Mouse (Mus musculus): ENCODE data around the gene Tmem25. TPM values are rescaled to one million over a fixed set of nuclear protein-coding genes. Genes with fewer than 3 reads are reported as not detected.

The Tmem25 gene
- 8.0 and 9.0 TPM in 2 replicates for polyA plus RNA-seq (2016; fragmentation: Nextera tagmentation; extraction: Ambion mirVana)

- Histone ChIP-seq H3K27ac (peak within 1 kb of the TSS; percentile 11; the same call in 1 of the 2 replicates), H3K36me3 (no peaks in the 10 kb centered on the region), H3K4me3 (peak within 1 kb of the TSS; percentile 58), H3K9ac (peak within 1 kb of the TSS; percentile 64), H3K4me2 (replicated peaks) (peak within 1 kb of the TSS; percentile 82), H3K4me1 (peaks cover 16% of the 10 kb centered on the region), H3K27me3 (replicated peaks) (peaks cover 14% of the 10 kb centered on the region), H3K9me3 (no peaks in the 10 kb centered on the region)
- under 1% methylated on average over 75 of the region's 75 CpGs for WGBS
- ATAC-seq (ENCODE audit: low FRiP score, low read depth): peak; percentile 95
These were observed at the start of gene Tmem25 for GRCm38 (mm10) chr9:44799102-44799957. Gene Tmem25 (minus strand): TSS chr9:44799307.

GRCm38 (mm10) chr9:44847446-44847845, 48.3 kb upstream of the Tmem25 start:
- WGBS: 94% methylated on average over 6 of the region's 6 CpGs
- no peaks in the 10 kb centered on the region for H3K4me1 ChIP-seq
- H3K27me3 ChIP-seq (replicated peaks): no peaks in the 10 kb centered on the region
- no peaks in the 10 kb centered on the region for H3K9me3 ChIP-seq
- no peak overlapping the region for H3K4me3 ChIP-seq
- H3K36me3 ChIP-seq: peaks cover 79% of the 10 kb centered on the region
- H3K4me2 ChIP-seq (replicated peaks): no peak overlapping the region
- no peak overlapping the region for H3K9ac ChIP-seq
- H3K27ac ChIP-seq: no peak overlapping the region
- ATAC-seq (ENCODE audit: low FRiP score, low read depth): no peak

GRCm38 (mm10) chr9:44841241-44841640, 42.1 kb upstream of the Tmem25 start:
- H3K27ac ChIP-seq: no peak overlapping the region
- H3K9me3 ChIP-seq: no peaks in the 10 kb centered on the region
- no peaks in the 10 kb centered on the region for H3K4me1 ChIP-seq
- 91% methylated on average over 10 of the region's 10 CpGs for WGBS
- H3K27me3 ChIP-seq (replicated peaks): no peaks in the 10 kb centered on the region
- ATAC-seq (ENCODE audit: low FRiP score, low read depth): no peak
- no peak overlapping the region for H3K9ac ChIP-seq
- H3K36me3 ChIP-seq: peaks cover 90% of the 10 kb centered on the region
- no peak overlapping the region for H3K4me3 ChIP-seq
- H3K4me2 ChIP-seq (replicated peaks): no peak overlapping the region

GRCm38 (mm10) chr9:44836439-44836838, 37.3 kb upstream of the Tmem25 start:
- Histone ChIP-seq H3K36me3 (peaks cover 90% of the 10 kb centered on the region), H3K4me2 (replicated peaks) (no peak overlapping the region), H3K9me3 (no peaks in the 10 kb centered on the region), H3K9ac (no peak overlapping the region), H3K27me3 (replicated peaks) (no peaks in the 10 kb centered on the region), H3K27ac (no peak overlapping the region), H3K4me1 (no peaks in the 10 kb centered on the region), H3K4me3 (no peak overlapping the region)
- WGBS: 56% methylated on average over 7 of the region's 7 CpGs
- ATAC-seq (ENCODE audit: low FRiP score, low read depth): no peak

GRCm38 (mm10) chr9:44832356-44832755, 33.2 kb upstream of the Tmem25 start:
- ATAC-seq (ENCODE audit: low FRiP score, low read depth): no peak

GRCm38 (mm10) chr9:44830506-44830905, 31.4 kb upstream of the Tmem25 start:
- H3K9ac ChIP-seq: no peak overlapping the region
- H3K4me2 ChIP-seq (replicated peaks): no peak overlapping the region
- no peaks in the 10 kb centered on the region for H3K27me3 ChIP-seq (replicated peaks)
- no peaks in the 10 kb centered on the region for H3K9me3 ChIP-seq
- H3K4me3 ChIP-seq: no peak overlapping the region
- WGBS: 88% methylated on average over 2 of the region's 2 CpGs
- no peak overlapping the region for H3K27ac ChIP-seq
- no peaks in the 10 kb centered on the region for H3K4me1 ChIP-seq
- H3K36me3 ChIP-seq: peaks cover 94% of the 10 kb centered on the region
- no peak for ATAC-seq (ENCODE audit: low FRiP score, low read depth)

More at GRCm38 (mm10) chr9:44832356-44832755, 33.2 kb upstream of the Tmem25 start:
- Histone ChIP-seq H3K9me3 (no peaks in the 10 kb centered on the region), H3K4me2 (replicated peaks) (no peak overlapping the region), H3K9ac (no peak overlapping the region), H3K27me3 (replicated peaks) (no peaks in the 10 kb centered on the region), H3K27ac (no peak overlapping the region), H3K4me1 (no peaks in the 10 kb centered on the region), H3K36me3 (peaks cover 92% of the 10 kb centered on the region), H3K4me3 (no peak overlapping the region)
- 94% methylated on average over 4 of the region's 4 CpGs for whole genome bisulfite sequencing

GRCm38 (mm10) chr9:44828944-44829343, 29.8 kb upstream of the Tmem25 start:
- no peak overlapping the region for H3K9ac ChIP-seq
- ATAC-seq (ENCODE audit: low FRiP score, low read depth): no peak
- H3K4me1 ChIP-seq: no peaks in the 10 kb centered on the region
- H3K4me3 ChIP-seq: no peak overlapping the region
- no peak overlapping the region for H3K4me2 ChIP-seq (replicated peaks)
- WGBS: 97% methylated on average over 11 of the region's 11 CpGs
- peaks cover 93% of the 10 kb centered on the region for H3K36me3 ChIP-seq
- H3K27ac ChIP-seq: no peak overlapping the region
- no peaks in the 10 kb centered on the region for H3K9me3 ChIP-seq
- H3K27me3 ChIP-seq (replicated peaks): no peaks in the 10 kb centered on the region

- ATAC-seq (ENCODE audit: low FRiP score, low read depth): no peak
- Histone ChIP-seq H3K9ac (no peak overlapping the region), H3K27ac (no peak overlapping the region), H3K4me3 (no peak overlapping the region), H3K4me1 (no peaks in the 10 kb centered on the region), H3K4me2 (replicated peaks) (no peak overlapping the region), H3K9me3 (no peaks in the 10 kb centered on the region), H3K36me3 (peaks cover 92% of the 10 kb centered on the region), H3K27me3 (replicated peaks) (no peaks in the 10 kb centered on the region)
- 90% methylated on average over 7 of the region's 7 CpGs for WGBS
These were observed 27.6 kb upstream of the Tmem25 start for GRCm38 (mm10) chr9:44826660-44827059.

- Histone ChIP-seq H3K4me2 (replicated peaks) (no peak overlapping the region), H3K4me1 (no peaks in the 10 kb centered on the region), H3K9ac (no peak overlapping the region), H3K27me3 (replicated peaks) (no peaks in the 10 kb centered on the region), H3K9me3 (no peaks in the 10 kb centered on the region), H3K27ac (no peak overlapping the region), H3K36me3 (peaks cover 98% of the 10 kb centered on the region), H3K4me3 (no peak overlapping the region)
- no peak for ATAC-seq (ENCODE audit: low FRiP score, low read depth)
- 93% methylated on average over 15 of the region's 15 CpGs for WGBS
These were observed 21.1 kb upstream of the Tmem25 start for GRCm38 (mm10) chr9:44819920-44820827.

GRCm38 (mm10) chr9:44817522-44817921, 18.4 kb upstream of the Tmem25 start:
- no peak overlapping the region for H3K4me3 ChIP-seq
- H3K4me2 ChIP-seq (replicated peaks): no peak overlapping the region
- no peaks in the 10 kb centered on the region for H3K4me1 ChIP-seq
- peaks cover 100% of the 10 kb centered on the region for H3K36me3 ChIP-seq
- 91% methylated on average over 5 of the region's 5 CpGs for WGBS
- no peak overlapping the region for H3K9ac ChIP-seq
- ATAC-seq (ENCODE audit: low FRiP score, low read depth): no peak
- no peaks in the 10 kb centered on the region for H3K27me3 ChIP-seq (replicated peaks)
- H3K27ac ChIP-seq: no peak overlapping the region
- H3K9me3 ChIP-seq: no peaks in the 10 kb centered on the region

GRCm38 (mm10) chr9:44814179-44814578, 15.1 kb upstream of the Tmem25 start:
- H3K9ac ChIP-seq: no peak overlapping the region
- no peaks in the 10 kb centered on the region for H3K4me1 ChIP-seq
- no peak overlapping the region for H3K27ac ChIP-seq
- no peaks in the 10 kb centered on the region for H3K27me3 ChIP-seq (replicated peaks)
- 95% methylated on average over 8 of the region's 8 CpGs for WGBS
- H3K36me3 ChIP-seq: peaks cover 93% of the 10 kb centered on the region
- H3K4me3 ChIP-seq: no peak overlapping the region
- H3K9me3 ChIP-seq: no peaks in the 10 kb centered on the region
- H3K4me2 ChIP-seq (replicated peaks): no peak overlapping the region
- no peak for ATAC-seq (ENCODE audit: low FRiP score, low read depth)

- Histone ChIP-seq H3K27me3 (replicated peaks) (no peaks in the 10 kb centered on the region), H3K4me3 (no peak overlapping the region), H3K36me3 (peaks cover 91% of the 10 kb centered on the region), H3K4me1 (no peaks in the 10 kb centered on the region), H3K4me2 (replicated peaks) (no peak overlapping the region), H3K9ac (no peak overlapping the region), H3K27ac (no peak overlapping the region), H3K9me3 (no peaks in the 10 kb centered on the region)
- no peak for ATAC-seq (ENCODE audit: low FRiP score, low read depth)
- 95% methylated on average over 10 of the region's 10 CpGs for WGBS
These were observed 11.2 kb upstream of the Tmem25 start for GRCm38 (mm10) chr9:44810316-44810715.

All from neural tube, embryonic 12.5 days (tissue).